Mouse (Mus musculus) olfactory bulb, adult 2 months (tissue): ENCODE results near the gene Srsf6. TPM values are rescaled to one million over a fixed set of nuclear protein-coding genes. Genes with fewer than 3 reads are reported as not detected.

Experiments
- H3K27ac ChIP-seq: fragments of 200-500 bp; 2 replicates; pipeline ENCODE4 v1.5.1; 2012; ENCODE audit warnings: low read depth, low read length; ENCODE audit not compliant: insufficient read depth
- H3K4me1 ChIP-seq: fragments of 200-500 bp; 2 replicates; pipeline ENCODE4 v1.6.1; 2012; ENCODE audit warnings: low read length; ENCODE audit not compliant: control insufficient read depth, insufficient read depth
- H3K4me3 ChIP-seq: fragments of 200-500 bp; 2 replicates; pipeline ENCODE4 v1.5.1; 2012; ENCODE audit warnings: mild to moderate bottlenecking, low read depth, low read length, moderate library complexity; ENCODE audit not compliant: insufficient read depth
- CTCF ChIP-seq: fragments of 200-500 bp; IDR thresholded peaks from 2 replicates; pipeline ENCODE4 v1.5.1; 2012; ENCODE audit warnings: low read depth, mild to moderate bottlenecking, low read length, moderate library complexity; ENCODE audit not compliant: insufficient read depth
- POLR2A ChIP-seq: fragments of 200-500 bp; IDR thresholded peaks from 2 replicates; pipeline ENCODE4 v1.6.1; 2012; ENCODE audit warnings: mild to moderate bottlenecking, low read depth, low read length, moderate library complexity; ENCODE audit not compliant: insufficient read depth
- WGBS: fragments of 180-500 bp; shearing (Covaris S2); methylation state at CpG from one replicate; pipeline ENCODE4 v1.1.7; 2018; 5-methylcytosine and 5-hydroxymethylcytosine counted together
- polyA plus RNA-seq: library from polyadenylated mRNA; stranded (reverse); fragments of >200 nt; gene quantifications from 2 replicates; pipeline ENCODE4 v1.2.4, GENCODE M21; 2012; ENCODE audit warnings: low replicate concordance; ENCODE audit not compliant: missing spikeins, insufficient read depth, insufficient read length

The Srsf6 gene
- polyA plus RNA-seq, 1 experiment: 181 TPM

GRCm38 (mm10) chr2:162946964-162947363 lies 15.6 kb downstream of the Srsf6 start:
- 94% methylated on average over 5 of the region's 5 CpGs for WGBS
- TF ChIP-seq CTCF: no peak
- TF ChIP-seq POLR2A: no peak
- peaks cover 14% of the 10 kb centered on the region for H3K4me1 ChIP-seq

GRCm38 (mm10) chr2:162947736-162948135 lies 16.4 kb downstream of the Srsf6 start:
- TF ChIP-seq POLR2A (no peak), CTCF (no peak)
- Histone ChIP-seq H3K4me1 (peaks cover 14% of the 10 kb centered on the region), H3K27ac (no peak overlapping the region), H3K4me3 (no peak overlapping the region)
- WGBS: 35% methylated on average over 15 of the region's 15 CpGs

More at GRCm38 (mm10) chr2:162946964-162947363, 15.6 kb downstream of the Srsf6 start:
- Histone ChIP-seq H3K27ac (no peak overlapping the region), H3K4me3 (no peak overlapping the region)

GRCm38 (mm10) chr2:162948221-162948620 lies 16.9 kb downstream of the Srsf6 start:
- H3K27ac ChIP-seq: no peak overlapping the region
- H3K4me1 ChIP-seq: peaks cover 11% of the 10 kb centered on the region; the same call in 1 of the 2 replicates
- 54% methylated on average over 14 of the region's 14 CpGs for WGBS
- no peak overlapping the region for H3K4me3 ChIP-seq
- TF ChIP-seq CTCF (no peak), POLR2A (no peak)

DNA sequence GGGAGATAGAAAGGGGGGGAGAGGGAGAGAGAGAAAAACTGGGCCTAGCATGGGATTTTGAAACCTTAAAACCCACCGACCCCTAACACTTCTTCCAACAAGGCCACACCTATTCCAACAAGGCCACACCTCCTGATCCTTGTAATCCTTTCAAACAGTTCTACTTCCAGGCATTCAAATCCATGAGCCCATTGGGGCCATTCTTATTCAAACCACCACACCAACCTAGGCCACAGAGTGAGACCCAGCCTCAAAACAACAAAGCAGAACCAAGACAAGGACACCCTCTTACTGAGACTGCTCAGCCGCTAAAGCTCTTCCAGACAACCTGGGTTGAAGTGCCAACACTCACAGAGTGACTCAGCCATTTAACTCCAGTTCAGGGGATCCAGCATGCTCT lies 19.4 kb downstream of the Srsf6 start:
- no peak for TF ChIP-seq POLR2A
- TF ChIP-seq CTCF: no peak
- 86% methylated on average over 2 of the region's 2 CpGs for WGBS
- Histone ChIP-seq H3K27ac (no peak overlapping the region), H3K4me3 (no peak overlapping the region), H3K4me1 (peaks cover 9% of the 10 kb centered on the region; the same call in 1 of the 2 replicates)

DNA sequence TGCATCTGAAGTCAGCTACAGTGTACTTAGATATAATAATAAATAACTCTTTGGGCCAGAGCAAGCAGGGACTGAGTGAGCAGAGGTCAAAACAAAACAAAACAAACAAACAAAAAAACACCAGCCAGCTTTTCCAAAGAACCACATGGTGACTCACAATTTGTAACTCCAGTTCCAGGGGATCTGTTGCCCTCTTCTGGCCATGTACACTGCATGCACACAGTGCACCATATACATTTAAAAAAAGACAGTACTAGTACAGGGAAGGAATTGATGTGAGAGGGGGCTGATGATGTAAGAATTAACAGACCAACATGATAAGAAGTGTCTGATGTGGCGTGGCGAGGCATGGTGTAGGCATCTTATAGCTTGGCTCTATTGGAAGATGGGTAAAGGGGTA lies 25.5 kb downstream of the Srsf6 start:
- WGBS: 95% methylated on average over 2 of the region's 2 CpGs

DNA sequence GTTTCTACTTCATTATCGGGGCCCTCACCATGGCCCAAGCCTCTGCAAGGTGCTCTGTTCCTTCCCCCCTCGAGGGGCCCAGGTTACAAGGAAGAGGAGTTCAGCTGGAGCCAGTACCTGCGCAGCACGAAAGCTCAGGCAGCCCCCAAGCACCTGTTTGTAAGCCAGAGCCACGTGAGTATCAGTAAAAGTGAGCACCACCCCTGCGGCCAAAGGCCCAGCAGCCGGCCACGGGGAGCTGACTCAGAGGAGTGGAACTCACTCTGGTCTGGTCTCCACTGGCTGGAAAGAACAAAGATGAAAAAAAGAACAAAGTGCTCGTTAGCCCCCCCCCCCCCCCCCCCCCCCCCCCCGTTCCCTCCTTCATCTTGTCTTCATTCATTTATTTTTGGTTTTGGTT lies 30.0 kb downstream of the Srsf6 start:
- WGBS: 77% methylated on average over 8 of the region's 10 CpGs
- H3K4me1 ChIP-seq: no peaks in the 10 kb centered on the region
- H3K27ac ChIP-seq: no peak overlapping the region
- H3K4me3 ChIP-seq: no peak overlapping the region
- TF ChIP-seq CTCF (no peak), POLR2A (no peak)

More for the DNA sequence above, 25.5 kb downstream of the Srsf6 start:
- no peaks in the 10 kb centered on the region for H3K4me1 ChIP-seq
- TF ChIP-seq POLR2A: no peak
- no peak for TF ChIP-seq CTCF
- no peak overlapping the region for H3K4me3 ChIP-seq
- no peak overlapping the region for H3K27ac ChIP-seq

DNA sequence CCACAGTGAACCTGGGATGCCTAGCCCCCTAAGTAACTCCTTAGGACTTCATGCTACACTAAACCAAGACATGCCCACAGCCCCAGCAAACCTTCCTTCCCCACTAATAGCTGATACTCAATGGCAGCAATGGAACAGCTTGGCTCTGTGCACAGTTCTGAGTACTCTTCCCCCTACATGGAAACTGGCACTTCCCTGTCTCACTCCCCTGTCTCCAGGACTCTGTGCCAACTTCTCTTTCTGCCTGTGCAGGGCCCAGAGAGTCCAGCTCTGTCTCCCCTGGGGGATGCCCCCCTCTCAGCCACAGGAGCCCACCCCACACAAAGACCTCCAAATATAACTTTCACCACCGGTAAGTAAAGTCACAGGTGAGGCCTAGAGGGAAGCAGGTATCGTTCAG lies 35.4 kb downstream of the Srsf6 start:
- TF ChIP-seq POLR2A (no peak), CTCF (no peak)
- Histone ChIP-seq H3K4me1 (no peaks in the 10 kb centered on the region), H3K27ac (no peak overlapping the region), H3K4me3 (no peak overlapping the region)
- 89% methylated on average over 2 of the region's 2 CpGs for WGBS

- 15% methylated on average over 5 of the region's 5 CpGs for WGBS
- Histone ChIP-seq H3K27ac (no peak overlapping the region), H3K4me3 (no peak overlapping the region), H3K4me1 (peaks cover under 1% of the 10 kb centered on the region)
- TF ChIP-seq CTCF (peak; percentile 80; the same call in 1 of the 2 replicates), POLR2A (no peak)
Observed at GRCm38 (mm10) chr2:162968357-162968756, 37.0 kb downstream of the Srsf6 start.

DNA sequence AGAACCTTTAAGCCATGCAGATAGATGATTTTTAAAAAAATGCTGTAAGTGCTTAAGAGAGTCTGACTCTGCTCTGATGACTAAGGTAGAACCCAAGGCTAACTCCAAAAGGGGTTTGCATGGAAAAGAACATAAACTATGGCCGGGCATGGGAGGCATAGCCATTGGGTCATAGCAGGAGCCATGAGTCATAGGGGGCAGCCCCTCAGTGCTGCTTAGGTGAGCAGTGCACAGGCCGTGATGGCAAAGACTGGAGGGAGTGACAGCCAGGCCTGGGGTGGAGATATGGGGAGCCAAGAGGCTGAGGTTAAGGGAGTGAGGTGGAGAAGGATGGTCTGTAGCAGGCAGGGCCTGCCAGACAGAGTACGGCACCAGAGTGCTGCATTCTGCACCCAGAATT lies 37.8 kb downstream of the Srsf6 start:
- no peak overlapping the region for H3K27ac ChIP-seq
- 90% methylated on average over 3 of the region's 3 CpGs for WGBS
- TF ChIP-seq CTCF (no peak), POLR2A (no peak)
- no peak overlapping the region for H3K4me3 ChIP-seq
- H3K4me1 ChIP-seq: peaks cover 7% of the 10 kb centered on the region

- Histone ChIP-seq H3K4me3 (no peak overlapping the region), H3K4me1 (peaks cover 20% of the 10 kb centered on the region), H3K27ac (no peak overlapping the region)
- no peak for TF ChIP-seq POLR2A
- no peak for TF ChIP-seq CTCF
- WGBS: 92% methylated on average over 6 of the region's 6 CpGs
Observed at GRCm38 (mm10) chr2:162970896-162971295, 39.6 kb downstream of the Srsf6 start.
